In genomic region chr4:65367135-65367534, GRCm38 (mm10) we compare ENCODE assay signal across 18 mouse cellular contexts.
"Had no signal": no experiment of that assay in that cellular context is flagged by ENCODE, and none has a peak within 500 bp of the region (broad histone marks: within the 10 kb centered on the region; RNA-seq: fewer than 3 reads in every experiment).

No protein-coding gene starts in this region.

- H3K36me3 ChIP-seq: kidney, embryonic 15.5 days; liver, embryonic 13.5 days; neural tube, embryonic 13.5 days had no signal

- H3K4me1 ChIP-seq: kidney, embryonic 15.5 days; liver, embryonic 13.5 days had no signal

- H3K9ac ChIP-seq: kidney, embryonic 15.5 days; liver, embryonic 13.5 days; neural tube, embryonic 13.5 days had no signal

- H3K4me2 ChIP-seq: kidney, embryonic 15.5 days; liver, embryonic 13.5 days; midbrain, embryonic 11.5 days; neural tube, embryonic 13.5 days had no signal

- H3K4me3 ChIP-seq: kidney, embryonic 15.5 days; liver, embryonic 13.5 days; myocyte; neural tube, embryonic 13.5 days had no signal

- H3K27me3 ChIP-seq: kidney, embryonic 15.5 days; liver, embryonic 13.5 days; neural tube, embryonic 13.5 days had no signal

- H3K27ac ChIP-seq: kidney, embryonic 15.5 days; liver, embryonic 13.5 days; neural tube, embryonic 13.5 days; stomach, postnatal 0 days had no signal

- DNase-seq: kidney, adult 11 months; kidney, adult 8-10 months; kidney, postnatal 10 days; kidney, postnatal 36 days; left cerebral cortex, postnatal 4 days; liver, embryonic 13.5 days; lung, adult 2 months; lung, postnatal 14 days; lung, postnatal 4 days; retina, postnatal 1 day; thymus, adult 2 months; thymus, postnatal 14 days; thymus, postnatal 4 days had no signal

- H3K9me3 ChIP-seq: kidney, embryonic 15.5 days; liver, embryonic 13.5 days had no signal
